Mouse (Mus musculus) embryo, embryonic 11 days (tissue): Measurements from ENCODE around the gene Crim1.

ENCODE experiments used
- DNase-seq: peaks from one replicate; pipeline ENCODE4 v3.0.0-alpha.2; 2015

Gene Crim1

GRCm38 (mm10) chr17:78199626-78200560 lies at the start of gene Crim1:
Gene Crim1 (plus strand): TSS chr17:78200248.
- peak; percentile 90 for DNase-seq

GRCm38 (mm10) chr17:78151479-78152282 lies 48.4 kb upstream of the Crim1 start:
- DNase-seq, result no peak

GRCm38 (mm10) chr17:78163278-78163677 lies 36.8 kb upstream of the Crim1 start:
- peak; percentile 79 for DNase-seq

- no peak for DNase-seq
These were observed 36.3 kb upstream of the Crim1 start for GRCm38 (mm10) chr17:78163724-78164236.

GRCm38 (mm10) chr17:78165855-78166254 lies 34.2 kb upstream of the Crim1 start:
- no peak for DNase-seq

GRCm38 (mm10) chr17:78166566-78166965 lies 33.5 kb upstream of the Crim1 start:
- DNase-seq, result no peak

GRCm38 (mm10) chr17:78172371-78172770 lies 27.7 kb upstream of the Crim1 start:
- DNase-seq, result no peak

- no peak for DNase-seq
These were observed 19.3 kb upstream of the Crim1 start for GRCm38 (mm10) chr17:78180766-78181165.

- DNase-seq, result no peak
These were observed 3.9 kb upstream of the Crim1 start for GRCm38 (mm10) chr17:78196184-78196583.

GRCm38 (mm10) chr17:78197111-78197510 lies 2.9 kb upstream of the Crim1 start:
- peak; percentile 74 for DNase-seq

- DNase-seq, result no peak
These were observed 1.9 kb upstream of the Crim1 start for GRCm38 (mm10) chr17:78198140-78198539.

GRCm38 (mm10) chr17:78198820-78199219 lies 1.2 kb upstream of the Crim1 start:
- DNase-seq, result no peak

- DNase-seq, result no peak
These were observed 820 bp upstream of the Crim1 start for GRCm38 (mm10) chr17:78199231-78199625.

- peak; percentile 76 for DNase-seq
These were observed 643 bp downstream of the Crim1 start for GRCm38 (mm10) chr17:78200561-78201220.

GRCm38 (mm10) chr17:78201221-78202058 lies 1.4 kb downstream of the Crim1 start:
- peak; percentile 65 for DNase-seq

GRCm38 (mm10) chr17:78202221-78202620 lies 2.2 kb downstream of the Crim1 start:
- DNase-seq, result no peak

GRCm38 (mm10) chr17:78202756-78203155 lies 2.7 kb downstream of the Crim1 start:
- DNase-seq, result no peak

GRCm38 (mm10) chr17:78203478-78203877 lies 3.4 kb downstream of the Crim1 start:
- DNase-seq, result no peak

- no peak for DNase-seq
These were observed 6.4 kb downstream of the Crim1 start for GRCm38 (mm10) chr17:78206421-78206820.

- no peak for DNase-seq
These were observed 7.2 kb downstream of the Crim1 start for GRCm38 (mm10) chr17:78207246-78207645.

GRCm38 (mm10) chr17:78208805-78209204 lies 8.8 kb downstream of the Crim1 start:
- DNase-seq, result no peak

GRCm38 (mm10) chr17:78209646-78210045 lies 9.6 kb downstream of the Crim1 start:
- DNase-seq, result no peak
